Mouse (Mus musculus) heart, postnatal 0 days (tissue): ENCODE measurements at regions not wholly inside any gene's neighbourhood (a gene's known extent, or its start where the extent isn't known, plus 50 kb on each side); places are given as distances from the start of the nearest gene placed in this dataset.
"Not testable (repeated sequence)": the region's sequence is repeated elsewhere in the genome, so short reads cannot be mapped to it uniquely, and the experiment has no call there.

ENCODE experiments used
- CTCF ChIP-seq: IDR thresholded peaks from 2 replicates; pipeline ENCODE4 v1.5.1; 2016; ENCODE audit warnings: antibody characterized with exemption, control low read depth, low read depth
- EP300 ChIP-seq: IDR thresholded peaks from 2 replicates; pipeline ENCODE4 v1.6.1; 2016; ENCODE audit warnings: antibody characterized with exemption, low read depth

- TF ChIP-seq EP300, CTCF: not testable (repeated sequence)
These were observed 98.1 kb upstream of the Pwp1 start for GRCm38 (mm10) chr10:85731163-85731562.
